Mouse (Mus musculus): ENCODE data around the gene Bsg. TPM values are rescaled to one million over a fixed set of nuclear protein-coding genes. Genes with fewer than 3 reads are reported as not detected.

Gene Bsg
- polyA plus RNA-seq, 1 experiment from 2014 or later, result 992 TPM

DNA sequence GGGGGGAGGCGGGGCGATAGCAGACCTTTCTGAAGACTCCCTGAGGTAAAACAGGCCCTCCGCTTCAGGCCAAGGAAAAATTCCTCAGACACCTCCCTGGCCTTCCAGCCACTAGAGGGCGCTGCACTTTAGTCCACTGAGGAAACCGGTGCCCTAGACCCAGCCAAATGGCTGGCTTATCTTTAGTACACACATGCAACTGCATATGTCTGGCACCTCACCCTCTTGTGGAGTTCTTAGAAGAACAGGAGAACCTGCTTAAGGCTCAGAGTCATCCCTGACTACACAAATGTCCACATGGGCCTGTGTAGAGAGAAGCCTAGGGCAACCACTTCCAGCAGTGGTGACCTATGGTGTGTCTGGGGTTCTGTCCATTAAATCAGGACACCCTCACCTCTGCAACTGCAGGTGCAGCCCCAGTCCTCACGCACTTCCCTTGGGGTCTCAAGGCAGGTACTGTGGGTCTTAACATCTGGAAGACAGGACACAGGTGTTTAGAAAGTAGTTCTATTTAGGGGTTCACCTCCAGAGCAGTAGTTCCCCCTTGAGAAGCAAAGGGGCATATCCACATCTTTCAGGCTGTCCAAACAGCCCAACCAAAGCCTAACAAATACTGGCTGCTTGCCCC lies 8.3 kb downstream of the Bsg start:
- DNase-seq (ENCODE audit: low spot score) (peak; percentile 83), ATAC-seq (replicated peaks; ENCODE audit: low FRiP score) (peak; percentile 90)
- Histone ChIP-seq H3K4me1 (replicated peaks; ENCODE audit: control insufficient read depth, insufficient read depth, low read length) (peaks cover 30% of the 10 kb centered on the region), H3K9ac (ENCODE audit: low read depth, low read length) (peak overlapping the region; percentile 11; the same call in 1 of the 2 replicates), H3K27me3 (replicated peaks; ENCODE audit: control insufficient read depth, insufficient read depth, low read length) (peaks cover 32% of the 10 kb centered on the region), H3K4me2 (peak overlapping the region; percentile 32), H3K36me3 (ENCODE audit: control insufficient read depth, insufficient read depth, low read length) (peaks cover 35% of the 10 kb centered on the region), H3K9me3 (ENCODE audit: control insufficient read depth, low read length) (no peaks in the 10 kb centered on the region), H3K4me3 (ENCODE audit: low read depth, low read length) (no peak overlapping the region), H3K27ac (ENCODE audit: low read depth, low read length) (peak overlapping the region; percentile 60)
- WGBS, result 21% methylated on average over 4 of the region's 6 CpGs

- no peak overlapping the region for H3K4me3 ChIP-seq (ENCODE audit: low read depth, low read length)
Measured at GRCm38 (mm10) chr10:79713163-79713562, 8.9 kb downstream of the Bsg start.

DNA sequence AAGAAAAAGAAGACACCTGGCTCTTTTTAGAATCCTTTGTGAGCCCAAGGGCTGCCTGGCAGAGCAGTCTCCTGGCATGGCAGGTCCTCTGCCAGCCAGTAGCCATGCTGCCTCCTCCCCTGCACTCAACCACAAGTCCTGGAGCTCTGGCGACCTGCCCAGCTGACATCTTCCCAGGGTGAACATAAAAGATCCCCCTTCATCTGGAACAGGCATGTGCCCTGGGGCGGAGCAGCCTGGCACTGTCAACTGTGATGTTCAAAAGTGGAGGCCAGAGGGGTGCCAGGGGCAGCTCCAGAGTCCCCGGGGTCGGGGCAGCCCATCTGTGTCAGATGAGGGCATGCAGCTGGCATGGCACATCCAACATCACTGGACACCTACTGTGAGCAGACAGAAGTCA lies 10.7 kb downstream of the Bsg start:
- Histone ChIP-seq H3K4me2 (no peak overlapping the region), H3K4me1 (replicated peaks; ENCODE audit: control insufficient read depth, insufficient read depth, low read length) (peaks cover 14% of the 10 kb centered on the region), H3K27ac (ENCODE audit: low read depth, low read length) (no peak overlapping the region), H3K9ac (ENCODE audit: low read depth, low read length) (no peak overlapping the region), H3K9me3 (ENCODE audit: control insufficient read depth, low read length) (no peaks in the 10 kb centered on the region), H3K4me3 (ENCODE audit: low read depth, low read length) (no peak overlapping the region), H3K36me3 (ENCODE audit: control insufficient read depth, insufficient read depth, low read length) (peaks cover 21% of the 10 kb centered on the region), H3K27me3 (replicated peaks; ENCODE audit: control insufficient read depth, insufficient read depth, low read length) (peaks cover 50% of the 10 kb centered on the region)
- no peak for DNase-seq (ENCODE audit: low spot score)
- ATAC-seq (replicated peaks; ENCODE audit: low FRiP score), result no peak
- WGBS, result 61% methylated on average over 4 of the region's 4 CpGs

More at GRCm38 (mm10) chr10:79713163-79713562, 8.9 kb downstream of the Bsg start:
- Histone ChIP-seq H3K27ac (ENCODE audit: low read depth, low read length) (peak overlapping the region; percentile 60), H3K4me1 (replicated peaks; ENCODE audit: control insufficient read depth, insufficient read depth, low read length) (peaks cover 28% of the 10 kb centered on the region), H3K9me3 (ENCODE audit: control insufficient read depth, low read length) (no peaks in the 10 kb centered on the region), H3K4me2 (peak overlapping the region; percentile 32), H3K9ac (ENCODE audit: low read depth, low read length) (peak overlapping the region; percentile 11; the same call in 1 of the 2 replicates), H3K27me3 (replicated peaks; ENCODE audit: control insufficient read depth, insufficient read depth, low read length) (peaks cover 37% of the 10 kb centered on the region), H3K36me3 (ENCODE audit: control insufficient read depth, insufficient read depth, low read length) (peaks cover 34% of the 10 kb centered on the region)
- DNase-seq (ENCODE audit: low spot score) (no peak), ATAC-seq (replicated peaks; ENCODE audit: low FRiP score) (no peak)
- 42% methylated on average over 1 of the region's 1 CpGs for WGBS

- peak within 1 kb of the TSS; percentile 67 for H3K4me3 ChIP-seq (ENCODE audit: low read depth, low read length)
- no peak for DNase-seq (ENCODE audit: low spot score)
- peaks cover 14% of the 10 kb centered on the region for H3K4me1 ChIP-seq (replicated peaks; ENCODE audit: control insufficient read depth, insufficient read depth, low read length)
- H3K9me3 ChIP-seq (ENCODE audit: control insufficient read depth, low read length), result no peaks in the 10 kb centered on the region
- peaks cover 54% of the 10 kb centered on the region for H3K27me3 ChIP-seq (replicated peaks; ENCODE audit: control insufficient read depth, insufficient read depth, low read length)
- no peak within 1 kb of the TSS for H3K27ac ChIP-seq (ENCODE audit: low read depth, low read length)
- H3K4me2 ChIP-seq, result peak within 1 kb of the TSS; percentile 91
- H3K36me3 ChIP-seq (ENCODE audit: control insufficient read depth, insufficient read depth, low read length), result peaks cover 7% of the 10 kb centered on the region; the same call in 1 of the 2 replicates
- ATAC-seq (replicated peaks; ENCODE audit: low FRiP score), result no peak; the same call in 1 of the 2 replicates
- 0 out of 2 replicates have a peak within 1 kb of the TSS, but pooled peaks have one; percentile 25 for H3K9ac ChIP-seq (ENCODE audit: low read depth, low read length)
- 2% methylated on average over 64 of the region's 91 CpGs for WGBS
Measured at GRCm38 (mm10) chr10:79716254-79716987, 12.1 kb downstream of the Bsg start, which contains the start of gene Hcn2. Gene Hcn2 (plus strand): TSS chr10:79716634.

- WGBS, result 1% methylated on average over 44 of the region's 44 CpGs
Measured at GRCm38 (mm10) chr10:79716988-79717355, 12.7 kb downstream of the Bsg start.

DNA sequence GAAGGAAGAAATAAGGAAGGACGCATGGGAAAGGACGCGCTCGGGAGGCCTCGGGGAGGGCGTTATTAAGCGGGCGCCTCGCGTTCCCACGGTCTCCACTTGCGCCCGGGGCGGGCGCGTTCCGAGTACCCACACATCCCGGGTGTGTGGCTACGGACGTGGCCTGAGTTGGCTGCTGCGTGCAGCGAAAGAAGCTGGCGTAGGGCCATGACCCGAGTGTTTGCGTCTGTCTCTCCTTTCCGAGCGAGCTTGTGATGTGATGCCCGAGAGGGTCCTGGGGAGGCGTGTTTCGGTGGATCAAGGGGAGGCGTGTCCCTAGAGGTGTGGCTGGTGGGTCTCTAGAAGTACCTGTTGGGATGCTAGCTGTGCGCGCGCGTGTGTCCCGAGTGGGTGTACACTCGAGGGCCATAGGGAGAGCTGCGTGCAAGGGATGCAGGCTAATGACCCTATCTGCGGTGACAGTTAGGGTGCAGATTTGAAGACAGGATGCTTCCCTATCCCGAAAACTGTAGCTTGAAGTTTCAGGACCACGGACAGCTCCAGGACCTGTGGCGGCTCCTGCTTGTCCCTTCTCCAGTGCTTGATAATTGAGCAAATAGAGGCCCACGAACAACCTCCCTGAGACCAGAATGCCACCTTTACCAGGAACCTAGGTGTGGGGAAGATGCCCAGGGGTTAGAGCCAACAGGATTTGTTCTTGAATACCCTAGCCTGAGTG lies 13.5 kb downstream of the Bsg start:
- Histone ChIP-seq H3K9me3 (ENCODE audit: control insufficient read depth, low read length) (no peaks in the 10 kb centered on the region), H3K4me3 (ENCODE audit: low read depth, low read length) (0 out of 2 replicates have a peak overlapping the region, but pooled peaks have one; percentile 67), H3K4me1 (replicated peaks; ENCODE audit: control insufficient read depth, insufficient read depth, low read length) (peaks cover 7% of the 10 kb centered on the region), H3K27me3 (replicated peaks; ENCODE audit: control insufficient read depth, insufficient read depth, low read length) (peaks cover 54% of the 10 kb centered on the region), H3K36me3 (ENCODE audit: control insufficient read depth, insufficient read depth, low read length) (no peaks in the 10 kb centered on the region), H3K27ac (ENCODE audit: low read depth, low read length) (no peak overlapping the region), H3K9ac (ENCODE audit: low read depth, low read length) (no peak overlapping the region), H3K4me2 (peak overlapping the region; percentile 91)
- ATAC-seq (replicated peaks; ENCODE audit: low FRiP score) (no peak; the same call in 1 of the 2 replicates), DNase-seq (ENCODE audit: low spot score) (peak; percentile 78)
- WGBS, result 7% methylated on average over 43 of the region's 43 CpGs

More at GRCm38 (mm10) chr10:79716988-79717355, 12.7 kb downstream of the Bsg start:
- Histone ChIP-seq H3K27me3 (replicated peaks; ENCODE audit: control insufficient read depth, insufficient read depth, low read length) (peaks cover 54% of the 10 kb centered on the region), H3K9me3 (ENCODE audit: control insufficient read depth, low read length) (no peaks in the 10 kb centered on the region), H3K4me1 (replicated peaks; ENCODE audit: control insufficient read depth, insufficient read depth, low read length) (peaks cover 14% of the 10 kb centered on the region), H3K9ac (ENCODE audit: low read depth, low read length) (0 out of 2 replicates have a peak overlapping the region, but pooled peaks have one; percentile 25), H3K4me3 (ENCODE audit: low read depth, low read length) (peak overlapping the region; percentile 67), H3K36me3 (ENCODE audit: control insufficient read depth, insufficient read depth, low read length) (0 out of 2 replicates have a peak, but pooled peaks cover 2% of the 10 kb centered on the region), H3K4me2 (peak overlapping the region; percentile 91), H3K27ac (ENCODE audit: low read depth, low read length) (no peak overlapping the region)
- no peak for DNase-seq (ENCODE audit: low spot score)
- ATAC-seq (replicated peaks; ENCODE audit: low FRiP score), result no peak

DNA sequence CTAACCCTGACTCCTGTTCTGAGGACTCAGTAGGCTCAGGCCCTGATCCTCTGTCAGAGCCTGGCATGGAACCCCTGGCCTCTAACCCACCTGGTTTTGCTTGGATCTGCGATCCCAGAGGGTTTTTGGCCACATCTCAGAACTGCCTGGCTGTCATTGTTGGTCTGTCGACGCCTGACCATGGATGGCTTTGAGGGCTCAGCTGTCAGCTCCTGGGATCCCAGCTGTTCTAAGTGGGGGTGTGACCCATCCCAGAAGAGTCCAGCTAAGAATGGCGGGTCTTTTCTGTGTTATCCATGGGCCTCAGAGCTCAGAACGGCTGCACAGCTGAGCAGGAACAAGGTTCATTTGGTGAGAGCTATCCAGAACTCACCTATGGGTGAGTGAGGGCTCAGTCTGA lies 16.8 kb downstream of the Bsg start:
- Histone ChIP-seq H3K4me3 (ENCODE audit: low read depth, low read length) (no peak overlapping the region), H3K4me2 (no peak overlapping the region), H3K27ac (ENCODE audit: low read depth, low read length) (no peak overlapping the region), H3K36me3 (ENCODE audit: control insufficient read depth, insufficient read depth, low read length) (no peaks in the 10 kb centered on the region), H3K9me3 (ENCODE audit: control insufficient read depth, low read length) (no peaks in the 10 kb centered on the region), H3K4me1 (replicated peaks; ENCODE audit: control insufficient read depth, insufficient read depth, low read length) (peaks cover 4% of the 10 kb centered on the region; the same call in 1 of the 2 replicates), H3K27me3 (replicated peaks; ENCODE audit: control insufficient read depth, insufficient read depth, low read length) (peaks cover 37% of the 10 kb centered on the region), H3K9ac (ENCODE audit: low read depth, low read length) (no peak overlapping the region)
- ATAC-seq (replicated peaks; ENCODE audit: low FRiP score) (no peak), DNase-seq (ENCODE audit: low spot score) (no peak)
- 65% methylated on average over 5 of the region's 5 CpGs for WGBS

- H3K27me3 ChIP-seq (replicated peaks; ENCODE audit: control insufficient read depth, insufficient read depth, low read length), result peaks cover 18% of the 10 kb centered on the region
- no peak for ATAC-seq (replicated peaks; ENCODE audit: low FRiP score)
- DNase-seq (ENCODE audit: low spot score), result no peak
- no peak overlapping the region for H3K27ac ChIP-seq (ENCODE audit: low read depth, low read length)
- no peak overlapping the region for H3K4me3 ChIP-seq (ENCODE audit: low read depth, low read length)
- H3K9ac ChIP-seq (ENCODE audit: low read depth, low read length), result no peak overlapping the region
- no peaks in the 10 kb centered on the region for H3K9me3 ChIP-seq (ENCODE audit: control insufficient read depth, low read length)
- no peak overlapping the region for H3K4me2 ChIP-seq
- no peaks in the 10 kb centered on the region for H3K4me1 ChIP-seq (replicated peaks; ENCODE audit: control insufficient read depth, insufficient read depth, low read length)
- 69% methylated on average over 6 of the region's 6 CpGs for WGBS
- H3K36me3 ChIP-seq (ENCODE audit: control insufficient read depth, insufficient read depth, low read length), result no peaks in the 10 kb centered on the region
Measured at GRCm38 (mm10) chr10:79723047-79723446, 18.8 kb downstream of the Bsg start.

Measured in liver, embryonic 11.5 days (tissue).